Mouse (Mus musculus): ENCODE measurements around the gene Rpl37. TPM values are rescaled to one million over a fixed set of nuclear protein-coding genes. Genes with fewer than 3 reads are reported as not detected.
A peak's percentile ranks its signal among the peaks of the same experiment; 100 is the strongest.
"Not testable (repeated sequence)": the region's sequence is repeated elsewhere in the genome, so short reads cannot be mapped to it uniquely, and the experiment has no call there.

Rpl37 gene
- total RNA-seq, 2 experiments from 2014 or later = 429 to 446 TPM

DNA sequence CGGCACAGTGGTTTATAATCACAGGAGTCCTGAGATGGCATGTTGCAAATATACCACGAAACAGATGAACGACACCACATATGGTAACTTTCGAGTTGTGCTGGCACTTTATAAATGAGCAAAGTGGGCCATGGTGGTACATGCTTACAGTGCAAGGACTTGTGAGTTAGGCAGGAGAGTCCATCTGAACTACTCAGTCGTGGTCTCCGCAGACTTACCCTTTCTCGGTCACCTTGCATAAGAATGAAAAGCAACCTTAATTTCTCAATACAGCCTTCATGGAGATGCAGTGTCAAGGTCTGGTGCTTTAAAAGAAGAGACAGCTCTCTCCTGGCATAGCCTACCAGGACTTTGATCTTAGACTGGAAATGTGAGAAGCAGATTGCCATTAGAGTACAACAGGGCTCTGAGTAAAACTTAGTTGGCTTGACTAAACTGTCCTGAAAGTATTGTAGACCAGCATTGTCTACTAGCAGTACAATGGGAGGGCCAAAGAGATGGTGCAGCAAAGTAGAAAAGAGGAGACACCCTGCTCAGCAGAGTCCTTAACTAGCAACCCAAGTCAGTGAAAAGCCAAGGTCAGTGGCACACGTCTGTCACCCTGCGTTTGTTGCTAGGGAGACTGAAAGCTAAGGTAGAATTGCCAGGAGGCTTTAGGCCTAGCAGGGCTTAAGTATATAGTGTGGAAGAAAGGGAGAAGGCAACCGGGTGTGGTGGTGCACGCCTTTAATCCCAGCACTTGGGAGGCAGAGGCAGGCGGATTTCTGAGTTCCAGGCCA is 5.3 kb downstream of the Rpl37 start:
- DNase-seq = no peak

DNA sequence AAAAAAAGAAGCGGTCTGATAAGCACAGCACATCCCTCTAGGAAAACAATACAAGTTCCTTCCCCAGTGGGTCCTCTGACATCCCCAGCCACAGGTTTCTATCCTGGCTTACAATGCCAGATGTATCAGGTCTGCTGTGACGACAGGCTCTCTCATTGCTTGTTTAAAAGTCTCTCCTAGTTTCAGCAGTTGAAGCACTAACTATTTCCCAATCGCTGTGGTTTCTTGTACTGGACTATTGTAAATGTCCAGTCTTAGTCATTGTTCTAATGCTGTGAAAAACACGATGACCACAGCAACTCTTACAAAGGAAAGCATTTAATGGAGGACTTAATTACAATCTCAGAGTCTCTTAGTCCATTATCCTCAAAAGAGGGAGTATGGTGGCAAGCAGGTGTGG is 10.0 kb downstream of the Rpl37 start:
- DNase-seq = no peak

DNA sequence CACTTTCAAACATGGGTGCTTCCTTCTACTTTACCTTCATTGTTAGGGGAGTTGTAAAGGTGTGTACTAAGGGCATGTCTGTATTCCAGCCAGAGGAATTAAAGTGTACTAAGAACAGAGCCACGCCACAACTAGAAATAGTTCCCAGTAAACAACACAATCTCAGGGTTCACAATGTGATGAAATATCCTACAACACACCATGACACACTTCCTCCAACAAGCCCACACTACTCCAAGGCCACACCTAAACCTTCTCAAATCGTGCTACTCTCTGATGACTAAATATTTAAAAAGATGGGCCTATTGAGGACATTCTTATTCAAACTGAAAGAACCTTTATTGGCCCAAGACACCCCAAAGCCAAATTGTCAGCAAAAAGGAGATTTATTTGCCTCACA is 11.0 kb downstream of the Rpl37 start:
- no peak for DNase-seq

DNA sequence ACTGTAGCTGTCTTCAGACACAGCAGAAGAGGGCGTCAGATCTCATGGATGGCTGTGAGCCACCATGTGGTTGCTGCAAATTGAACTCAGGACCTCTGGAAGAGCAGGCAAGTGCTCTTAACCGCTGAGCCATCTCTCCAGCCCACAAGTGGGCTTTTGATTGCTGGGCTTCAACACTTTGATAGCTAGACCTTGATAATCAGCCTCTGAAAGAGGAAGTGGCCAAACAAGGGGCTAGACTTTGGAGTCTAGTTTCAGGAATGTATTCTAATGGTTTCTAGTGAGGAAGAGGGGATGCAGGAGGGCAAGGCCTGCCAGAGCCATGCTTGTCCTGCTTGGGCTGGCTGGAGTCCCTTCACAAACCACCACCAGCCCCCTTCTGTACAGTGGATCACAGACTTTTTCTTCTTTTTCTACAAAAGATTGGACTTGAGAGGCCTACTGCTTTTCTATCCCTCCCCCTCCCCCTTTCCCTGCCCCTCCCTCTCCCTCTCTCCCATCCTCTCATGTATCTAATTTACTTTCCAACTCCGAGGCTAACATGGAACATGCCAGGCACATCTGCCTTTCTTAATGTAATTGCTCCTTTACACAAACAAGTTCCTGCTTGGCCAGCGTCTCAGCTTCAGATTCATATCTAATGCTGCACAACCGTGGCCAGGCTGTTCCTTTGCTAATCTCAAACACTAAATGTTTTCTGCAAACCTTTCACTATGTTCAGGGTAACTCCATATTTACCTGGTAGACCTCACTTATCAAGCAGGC is 11.9 kb downstream of the Rpl37 start:
- no peak for DNase-seq

DNA sequence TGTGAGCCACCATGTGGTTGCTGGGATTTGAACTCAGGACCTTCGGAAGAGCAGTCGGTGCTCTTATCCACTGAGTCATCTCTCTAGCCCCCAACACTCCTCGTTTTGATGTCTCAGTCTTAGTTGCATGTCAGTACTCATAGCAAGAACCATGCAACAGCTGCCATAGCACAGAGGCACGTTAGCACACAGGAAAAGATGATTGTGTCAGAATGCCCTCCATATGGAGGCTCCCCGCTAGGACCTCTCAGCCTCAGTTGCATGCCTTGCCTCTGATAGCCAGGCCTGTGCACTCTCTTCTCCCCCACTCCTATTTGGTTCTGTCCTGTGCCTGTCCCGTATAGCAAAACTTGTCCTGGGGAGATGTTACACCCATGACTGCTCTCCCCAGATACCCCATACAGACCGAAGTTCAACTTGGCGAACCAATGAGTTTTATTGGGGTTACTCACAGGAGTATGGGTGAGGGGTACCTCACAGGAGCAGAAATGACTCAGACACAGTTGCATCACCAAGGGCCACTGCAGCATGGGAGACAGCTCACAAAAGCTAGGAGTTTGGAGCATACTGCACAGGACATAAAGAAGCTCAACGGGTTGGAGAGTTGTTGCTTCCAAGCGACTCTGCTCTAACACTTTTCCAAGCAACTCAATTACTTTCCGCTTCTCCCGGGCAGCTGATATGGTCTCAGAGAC is 12.8 kb downstream of the Rpl37 start:
- no peak for DNase-seq

DNA sequence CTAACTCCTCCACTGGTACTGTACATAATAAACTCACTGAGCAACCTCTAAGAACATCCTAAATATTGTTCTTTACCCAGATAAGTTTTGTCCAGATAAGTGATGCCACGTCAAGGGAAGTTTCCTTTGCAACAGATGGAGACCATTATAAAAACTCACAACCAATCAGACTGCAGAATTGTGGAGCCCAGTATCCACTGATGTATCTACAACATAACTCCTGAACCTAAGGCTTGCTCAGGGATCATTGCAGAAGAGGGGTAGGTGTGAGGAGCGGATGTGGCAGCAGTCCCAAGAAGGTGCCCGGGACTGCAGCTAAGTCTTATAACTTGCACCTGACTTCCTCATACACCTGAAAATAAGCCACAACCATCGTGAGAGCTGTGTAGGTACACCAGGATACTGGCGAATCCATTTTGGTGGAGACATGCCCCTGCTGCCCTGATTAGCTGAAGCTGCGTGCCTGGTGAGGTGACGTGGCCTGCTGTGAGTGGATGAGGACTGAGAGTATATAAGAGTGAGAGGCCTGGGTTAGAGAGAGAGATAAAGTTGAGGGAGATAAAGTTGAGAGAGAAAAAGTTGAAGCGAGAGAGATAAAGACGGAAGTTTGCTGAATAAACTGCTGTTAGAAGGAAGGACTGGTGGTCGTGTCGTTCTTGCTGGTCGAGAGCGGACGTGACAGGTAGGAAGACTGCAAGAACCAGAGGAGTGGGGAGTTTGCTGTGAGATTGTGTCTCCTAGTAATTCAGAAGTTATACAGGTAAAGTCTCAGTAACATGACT is 14.6 kb downstream of the Rpl37 start:
- not testable (repeated sequence) for DNase-seq

DNA sequence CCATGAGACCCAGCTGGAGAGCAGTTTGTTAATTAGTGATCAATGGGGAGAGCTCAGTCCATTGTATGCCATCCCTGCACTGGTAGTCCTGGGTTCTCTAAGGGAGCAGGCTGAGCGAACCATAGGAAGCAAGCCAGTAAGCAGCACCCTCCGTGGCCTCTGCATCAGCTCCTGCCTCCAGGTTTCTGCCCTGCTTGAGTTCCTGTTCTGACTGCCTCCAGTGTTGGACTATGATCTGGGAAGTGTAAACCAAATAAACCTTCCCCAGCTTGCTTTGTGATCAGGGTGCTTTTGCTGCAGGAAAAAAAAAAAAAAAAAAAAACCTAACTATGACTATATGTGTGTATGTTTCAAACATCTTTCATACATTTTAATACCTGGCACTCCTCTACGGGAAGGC is 16.9 kb downstream of the Rpl37 start:
- DNase-seq = no peak

DNA sequence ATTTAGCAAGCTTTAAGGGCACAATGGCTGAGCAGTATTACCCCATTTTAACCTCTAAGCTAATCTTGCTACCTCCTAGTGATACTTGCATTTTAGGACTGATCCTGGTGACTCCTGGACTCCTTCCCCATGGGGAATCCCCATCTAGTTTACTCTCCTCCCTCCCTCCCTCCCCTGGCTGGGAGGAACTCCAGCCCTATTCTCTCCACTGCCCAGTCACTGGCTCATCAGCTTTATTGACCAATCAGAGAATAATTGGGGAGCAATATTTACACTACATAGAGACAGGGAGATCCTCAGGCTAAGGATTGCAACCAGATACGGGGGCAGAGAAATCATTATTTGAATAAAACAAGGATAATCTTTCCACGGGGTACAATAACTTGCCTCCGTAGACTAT is 17.7 kb downstream of the Rpl37 start:
- DNase-seq = no peak

DNA sequence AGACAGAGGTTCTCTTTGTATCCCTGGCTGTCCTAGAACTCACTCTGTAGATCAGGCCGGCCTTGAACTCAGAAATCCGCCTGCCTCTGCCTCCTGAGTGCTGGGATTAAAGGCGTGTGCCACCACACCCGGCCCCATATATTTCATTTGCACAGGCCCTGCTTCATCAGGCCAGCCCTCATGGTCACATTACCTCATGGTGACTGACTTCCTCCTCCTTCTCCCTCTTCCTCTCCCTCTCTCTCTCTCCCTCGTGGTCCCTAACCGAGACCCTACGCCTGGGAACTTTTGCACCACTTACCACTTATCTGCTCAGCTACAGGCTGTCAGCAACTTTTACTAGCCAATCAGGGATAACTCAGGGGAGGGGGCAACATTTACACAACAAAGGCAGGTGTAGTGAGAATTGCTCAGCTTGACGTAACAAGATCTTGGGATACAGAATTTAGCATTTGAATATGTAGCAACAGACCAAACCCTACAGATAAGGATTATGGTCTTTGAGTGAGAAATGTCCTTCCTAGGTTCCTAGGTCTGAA is 18.6 kb downstream of the Rpl37 start:
- DNase-seq = no peak

DNA sequence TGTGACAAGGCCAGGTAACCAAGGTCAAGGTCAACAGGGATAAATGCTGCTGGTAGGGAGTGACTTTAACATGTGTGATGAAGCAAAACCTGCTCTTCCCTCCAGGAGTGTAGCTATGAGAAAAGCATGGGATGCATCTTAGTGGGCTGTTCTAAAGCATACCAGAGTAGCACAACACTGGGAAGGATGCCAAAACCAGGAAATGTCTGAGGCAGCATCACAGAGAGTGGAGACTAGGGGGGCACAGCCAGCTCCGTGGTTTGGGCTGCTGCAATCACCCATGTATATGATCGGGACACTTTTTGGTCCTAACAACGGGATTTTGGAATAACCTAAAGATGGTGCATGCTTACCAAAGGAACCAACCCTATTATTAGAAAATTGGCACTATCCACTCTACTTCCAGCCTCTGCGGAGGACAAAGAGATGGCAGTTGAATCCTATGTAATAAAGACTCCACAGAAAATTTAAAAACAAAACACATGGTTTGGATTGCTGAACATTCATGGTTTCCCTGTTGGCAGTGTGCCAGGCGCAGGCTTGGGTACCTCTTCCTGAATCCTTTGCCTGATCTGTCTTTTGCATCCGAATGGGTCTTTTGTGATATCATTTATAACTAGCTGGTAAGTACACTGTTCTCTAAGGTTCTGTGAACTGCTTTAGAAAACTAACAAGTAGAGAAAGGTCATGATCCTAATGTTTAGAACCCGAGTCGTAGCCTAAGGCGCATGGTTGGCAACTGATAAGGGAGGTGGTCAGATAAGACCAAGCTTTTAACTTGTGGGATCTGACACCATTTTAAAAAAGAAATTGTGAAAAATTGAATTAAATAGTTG is 21.8 kb downstream of the Rpl37 start:
- DNase-seq = no peak

DNA sequence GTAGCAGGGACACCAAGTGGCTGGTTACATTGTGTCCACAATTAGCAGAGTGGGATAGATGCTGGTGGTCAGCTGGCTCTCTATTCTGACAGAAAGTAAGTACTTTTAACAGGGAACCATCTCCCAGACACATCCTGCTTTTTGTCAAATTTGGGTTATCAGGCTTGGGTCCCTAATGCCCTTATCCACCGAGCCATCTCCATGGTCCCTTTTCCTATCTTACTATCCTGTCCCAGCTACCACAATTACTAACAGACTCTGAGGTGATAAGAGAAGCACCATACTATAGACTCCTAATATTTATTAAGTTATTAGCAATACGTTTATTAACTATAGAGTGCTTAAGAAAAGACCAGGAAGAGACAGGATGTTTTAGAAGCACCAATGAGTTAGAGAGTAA is 22.9 kb downstream of the Rpl37 start:
- DNase-seq = no peak

DNA sequence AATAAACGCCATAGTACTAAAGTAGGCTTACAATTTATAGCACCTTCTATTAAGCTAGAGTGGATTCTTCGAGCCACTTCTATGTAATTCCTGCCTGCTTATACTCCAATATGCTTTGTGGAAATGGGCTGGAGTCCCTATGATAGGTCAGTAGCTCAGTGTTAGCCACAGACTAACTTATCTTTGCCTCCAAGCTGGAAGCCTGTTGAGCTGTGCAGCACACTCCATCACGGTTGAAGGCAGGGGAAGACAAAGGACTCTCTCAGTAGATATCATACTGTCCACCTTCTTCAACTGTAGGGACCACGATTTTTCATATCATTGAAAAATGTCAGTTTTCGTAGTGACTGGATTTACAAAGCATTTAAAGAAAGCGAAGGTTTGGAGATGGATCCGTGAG is 23.4 kb downstream of the Rpl37 start:
- DNase-seq = no peak

DNA sequence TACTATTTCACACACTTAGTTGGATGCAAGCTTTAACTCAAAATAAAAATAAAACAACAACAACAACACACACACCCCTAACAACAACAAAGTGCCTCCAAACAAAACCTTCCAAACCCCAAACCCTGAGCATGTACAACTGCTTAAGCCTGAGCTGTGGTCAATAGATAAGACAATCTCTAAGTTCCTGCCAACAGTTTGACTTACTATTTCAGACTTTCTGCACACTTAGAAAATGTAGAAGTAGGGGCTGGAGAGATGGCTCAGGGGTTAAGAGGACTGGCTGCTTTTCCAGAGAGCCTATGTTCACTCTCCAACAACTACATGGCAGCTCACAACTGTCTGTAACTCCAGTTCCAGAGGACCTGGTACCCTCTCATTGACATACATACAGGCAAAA is 23.9 kb downstream of the Rpl37 start:
- DNase-seq = no peak

DNA sequence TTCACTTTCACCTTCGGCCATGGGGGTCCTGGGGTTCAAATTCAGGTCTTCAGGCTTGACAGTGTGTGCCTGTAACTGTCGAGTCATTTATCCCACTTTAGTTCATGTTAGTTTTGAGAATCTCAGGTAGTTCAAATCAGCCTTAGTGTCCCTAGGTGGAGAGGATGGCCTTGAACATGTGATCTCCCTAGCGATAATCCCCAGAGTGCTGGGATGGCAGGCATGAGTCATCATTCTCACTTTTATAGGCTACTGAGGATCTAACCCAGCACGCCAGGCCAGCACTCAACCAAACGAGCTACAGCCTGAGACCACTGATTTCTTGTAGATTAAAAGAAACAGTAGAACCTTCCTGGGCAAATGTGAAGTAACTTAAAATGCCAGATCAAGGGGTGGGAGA is 25.6 kb downstream of the Rpl37 start:
- no peak for DNase-seq

DNA sequence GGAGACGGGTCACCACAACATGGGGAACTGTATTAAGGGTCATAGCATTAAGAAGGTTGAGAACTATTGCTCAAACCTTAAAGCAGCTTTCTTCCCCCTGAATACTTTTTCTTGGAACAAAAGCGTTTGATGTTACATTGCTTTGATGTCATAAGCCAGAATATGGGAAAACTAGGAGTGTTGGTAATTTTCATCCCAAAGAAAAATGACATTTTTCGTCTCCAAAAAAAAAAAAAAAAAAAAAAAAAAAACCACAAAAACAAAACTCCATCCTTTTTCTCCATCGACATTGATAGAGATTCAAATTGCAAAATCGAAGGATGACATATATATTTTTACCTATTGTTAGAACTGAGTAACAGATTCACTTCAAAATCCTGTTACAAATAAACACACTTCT is 26.3 kb downstream of the Rpl37 start:
- DNase-seq = no peak

DNA sequence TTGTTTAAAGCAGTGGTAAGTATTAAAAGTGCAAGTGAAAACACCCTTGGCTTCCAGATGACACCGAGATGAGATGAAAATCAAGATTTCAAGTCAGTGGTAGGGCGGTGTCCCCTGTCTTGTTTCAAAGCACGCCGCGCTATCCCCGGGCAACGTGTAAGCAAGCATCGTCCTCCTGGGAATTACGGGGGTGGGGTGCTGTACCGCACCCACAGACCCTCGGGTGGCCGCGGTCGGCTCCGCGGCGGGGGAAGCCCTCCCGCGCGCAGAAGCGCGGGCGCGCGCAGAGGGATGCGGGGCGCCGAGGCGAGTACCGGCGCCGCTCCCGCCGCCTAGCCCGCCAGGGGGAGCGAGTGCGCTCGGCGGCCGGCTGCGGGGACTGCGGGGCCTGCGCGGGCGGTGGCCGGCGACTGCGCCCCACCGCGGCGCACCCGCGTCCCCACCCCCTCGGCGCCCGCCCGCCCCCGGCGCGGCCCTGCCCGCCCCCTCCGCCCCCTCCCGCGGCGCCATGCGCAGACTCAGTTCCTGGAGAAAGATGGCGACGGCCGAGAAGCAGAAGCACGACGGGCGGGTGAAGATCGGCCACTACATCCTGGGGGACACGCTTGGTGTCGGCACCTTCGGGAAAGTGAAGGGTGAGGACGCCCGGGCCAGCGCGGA is 27.0 kb downstream of the Rpl37 start, which contains the start of gene Prkaa1:
TSS of gene Prkaa1 (plus strand) at position 501 of the 660 bp plus-strand sequence.
- peak; percentile 87 for DNase-seq

DNA sequence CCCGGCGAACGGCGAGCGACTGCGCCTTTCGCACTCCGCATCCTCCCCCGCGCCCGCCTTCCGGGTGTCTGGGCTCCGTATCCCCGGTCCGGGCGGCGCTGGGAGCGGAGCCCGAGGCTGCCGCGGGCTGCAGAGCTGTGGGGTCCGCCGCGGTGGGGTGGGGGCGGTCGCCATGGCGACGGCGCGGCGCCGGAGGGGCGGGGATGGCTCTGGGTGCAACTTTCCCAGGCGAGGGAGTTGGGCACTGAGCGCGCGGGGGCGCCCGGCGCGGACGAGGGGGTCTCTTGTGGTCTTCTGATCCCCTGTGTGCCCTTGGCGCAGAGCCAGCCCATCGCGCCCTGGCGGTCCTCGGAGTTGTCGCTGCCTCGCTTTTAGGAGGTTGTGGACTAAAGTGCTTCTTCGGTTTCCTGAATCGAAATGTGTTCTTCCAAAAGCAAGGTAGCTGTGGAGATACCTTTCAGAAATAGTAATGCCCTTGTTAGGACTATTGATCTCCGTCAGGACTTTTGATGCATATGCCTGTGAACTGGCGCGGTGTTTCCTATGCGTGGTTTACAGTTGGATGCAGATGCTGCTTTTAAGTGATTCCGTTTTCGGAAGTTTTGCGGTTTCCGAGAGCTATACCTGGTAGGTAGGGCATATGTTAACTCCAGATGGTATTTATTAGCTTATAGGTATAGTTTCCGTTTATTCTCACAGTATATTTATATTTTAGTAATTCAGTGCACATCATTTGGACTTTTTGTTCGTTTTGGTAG is 27.8 kb downstream of the Rpl37 start:
- DNase-seq = peak; percentile 82

DNA sequence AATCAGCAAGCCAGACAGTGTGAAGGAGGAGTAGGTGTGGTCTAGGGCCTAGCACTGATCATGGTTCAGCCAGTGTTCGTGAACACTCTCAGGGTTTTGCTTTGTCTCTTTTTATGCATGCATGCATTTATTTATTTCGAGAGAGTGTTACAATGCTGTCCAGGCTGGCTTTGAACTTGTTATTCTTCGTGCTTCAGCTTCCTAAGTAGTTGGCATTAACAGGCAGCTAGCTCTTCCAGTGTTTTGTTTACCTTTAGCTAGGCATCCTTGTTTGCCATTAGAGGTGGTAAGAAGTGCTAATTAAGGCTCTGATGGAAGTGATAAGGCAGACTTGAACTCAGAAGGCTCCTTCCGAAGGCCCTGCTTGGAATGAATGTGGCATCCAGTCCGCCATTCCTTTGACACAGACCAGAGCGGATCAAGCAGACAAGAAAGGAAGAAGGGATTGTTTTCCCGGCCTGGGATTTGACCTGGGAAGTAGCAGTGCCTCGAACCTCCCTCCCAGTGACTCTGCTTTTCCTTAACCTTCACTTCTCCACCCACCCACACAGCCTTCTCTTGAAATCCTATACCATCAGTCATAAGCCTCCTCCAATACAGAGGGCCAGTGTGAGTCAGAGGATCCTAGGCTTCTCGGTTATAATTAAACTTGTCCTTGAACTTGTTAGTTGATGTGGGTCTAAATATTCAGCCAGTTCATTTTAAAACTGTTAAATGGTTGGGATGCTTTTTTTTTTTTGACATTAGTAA is 28.9 kb downstream of the Rpl37 start:
- DNase-seq = no peak

DNA sequence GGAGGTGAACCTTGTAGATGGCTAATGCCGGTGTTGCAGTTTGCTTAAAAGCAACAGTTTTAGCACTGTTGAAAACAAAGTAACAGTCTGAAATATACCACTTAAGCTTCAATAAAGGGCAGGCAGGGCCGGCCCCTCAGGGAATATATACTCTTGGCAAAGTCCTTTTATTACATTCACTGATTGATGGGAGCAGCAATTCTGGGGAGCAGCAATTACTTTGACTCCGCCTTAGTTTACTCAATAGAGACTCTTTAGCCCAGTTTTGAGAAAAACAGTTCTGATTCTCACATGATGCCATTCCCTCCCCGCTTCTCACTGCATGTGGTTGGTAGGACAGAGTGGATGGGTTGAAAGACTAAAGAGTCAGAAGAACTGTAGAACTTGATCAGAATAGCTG is 32.7 kb downstream of the Rpl37 start:
- DNase-seq = peak; percentile 47

All from adrenal gland, postnatal 10 days (tissue).